Mouse (Mus musculus) forelimb bud, embryonic 11.5 days (tissue): ENCODE measurements at regions not wholly inside any gene's neighbourhood (a gene's known extent, or its start where the extent isn't known, plus 50 kb on each side); places are given as distances from the start of the nearest gene placed in this dataset.
A peak's percentile ranks its signal among the peaks of the same experiment; 100 is the strongest.

Experiments
- DNase-seq: peaks from one replicate; pipeline ENCODE4 v3.0.0-alpha.2; 2012; ENCODE audit warnings: low read depth, low spot score

DNA sequence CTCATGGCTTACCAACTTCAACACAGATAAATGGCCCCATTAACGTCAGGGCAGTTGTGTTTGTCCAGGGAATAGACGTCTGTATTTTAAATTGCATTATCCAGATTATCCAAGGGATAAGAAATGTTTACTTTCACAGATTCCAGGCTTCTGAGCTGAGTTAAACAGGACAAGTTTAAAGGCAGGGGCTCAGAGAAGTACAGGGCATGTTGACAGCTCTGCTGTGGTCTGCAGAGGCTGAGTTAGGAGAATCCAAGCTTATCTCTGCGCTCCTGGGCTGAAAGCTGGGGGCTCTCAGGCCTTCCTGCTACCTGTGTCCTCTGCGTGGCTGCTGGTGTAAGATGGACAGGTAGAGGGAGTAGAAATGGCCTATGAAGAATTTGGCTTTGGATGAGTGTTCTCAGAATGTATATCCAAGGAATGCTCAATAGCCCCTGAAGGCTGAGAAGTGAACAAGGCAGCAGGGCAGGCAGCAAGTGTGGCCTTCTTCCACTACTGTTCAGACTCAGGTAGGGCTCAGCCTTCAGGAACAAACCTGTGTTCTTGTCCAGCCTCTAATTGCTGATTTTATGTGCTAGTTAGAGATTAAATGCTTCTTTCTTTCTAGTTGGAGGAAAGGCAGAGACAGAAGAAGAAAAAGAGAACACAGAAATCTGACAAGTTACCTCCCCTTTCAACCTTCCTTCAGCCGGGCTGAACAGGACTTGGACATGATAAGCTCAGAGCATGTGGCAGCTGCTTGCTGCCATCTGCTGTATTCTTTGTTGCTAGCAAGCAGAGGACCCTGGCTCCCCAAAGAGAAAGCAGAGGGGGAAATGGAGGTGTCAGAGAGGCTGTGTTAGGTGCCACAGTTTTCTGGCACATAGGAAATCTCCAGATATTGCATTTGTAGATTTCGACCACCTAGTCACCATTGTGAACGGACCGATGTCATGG is 77.9 kb upstream of the Grem2 start:
- peak; percentile 13 for DNase-seq

DNA sequence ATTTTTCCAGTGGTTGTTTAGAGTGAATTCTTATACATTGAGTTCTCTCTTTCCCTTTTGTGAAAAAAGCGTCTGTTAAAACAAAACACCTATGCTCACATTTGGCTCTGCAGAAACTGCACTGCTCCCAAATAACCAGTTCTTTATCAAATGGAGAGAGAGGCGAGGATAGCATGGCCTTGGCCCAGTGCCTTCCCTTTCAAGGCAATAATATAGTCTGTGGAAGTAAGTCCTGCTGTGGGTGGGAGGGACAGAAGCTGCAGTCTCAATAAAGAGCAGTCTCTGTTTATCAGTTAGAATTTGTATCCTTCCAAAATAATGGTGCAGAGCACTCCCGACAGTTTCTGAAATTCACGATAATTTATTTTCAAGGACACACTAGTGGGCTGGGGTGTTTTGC is 70.9 kb upstream of the Grem2 start:
- DNase-seq, result no peak

DNA sequence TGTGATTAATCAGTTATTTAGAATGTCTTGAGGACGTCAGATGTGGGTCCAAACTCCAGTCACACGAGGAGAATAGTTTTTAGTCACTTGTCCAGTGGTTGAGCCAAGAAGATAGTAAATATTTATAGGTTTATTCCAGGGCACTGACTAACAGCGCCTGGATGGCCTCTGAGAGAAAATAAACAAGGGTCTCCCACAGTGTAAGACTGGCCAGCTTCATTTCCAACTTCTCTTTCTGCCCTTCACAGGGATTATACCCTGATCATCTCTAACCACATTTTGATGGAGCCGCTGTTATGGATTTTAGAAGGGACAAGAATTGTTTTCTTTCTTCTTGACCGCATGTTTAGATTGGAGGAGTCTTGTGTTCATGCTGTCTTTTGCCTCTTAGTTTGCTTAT is 67.0 kb upstream of the Grem2 start:
- DNase-seq, result no peak

DNA sequence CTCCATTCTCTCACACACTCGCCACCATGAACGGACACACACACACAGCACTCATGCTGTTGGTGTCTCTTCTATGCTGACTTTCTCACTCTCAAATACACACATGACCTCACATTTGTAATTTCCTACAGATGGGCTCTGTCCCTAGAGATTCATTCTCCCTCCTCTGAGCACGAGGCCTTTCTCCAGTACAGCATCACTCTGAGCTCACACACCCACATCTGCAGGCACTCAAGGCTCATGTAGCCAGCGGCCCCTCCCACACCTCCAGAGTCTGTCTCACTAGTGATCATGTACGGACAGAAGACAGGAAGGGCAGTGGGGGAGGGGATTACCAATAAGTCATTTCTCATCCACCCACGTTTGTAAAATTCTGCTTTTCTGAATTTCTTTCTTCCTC is 50.3 kb upstream of the Grem2 start:
- DNase-seq, result no peak
